Mouse (Mus musculus): ENCODE results near the gene Lamc3.

DNA sequence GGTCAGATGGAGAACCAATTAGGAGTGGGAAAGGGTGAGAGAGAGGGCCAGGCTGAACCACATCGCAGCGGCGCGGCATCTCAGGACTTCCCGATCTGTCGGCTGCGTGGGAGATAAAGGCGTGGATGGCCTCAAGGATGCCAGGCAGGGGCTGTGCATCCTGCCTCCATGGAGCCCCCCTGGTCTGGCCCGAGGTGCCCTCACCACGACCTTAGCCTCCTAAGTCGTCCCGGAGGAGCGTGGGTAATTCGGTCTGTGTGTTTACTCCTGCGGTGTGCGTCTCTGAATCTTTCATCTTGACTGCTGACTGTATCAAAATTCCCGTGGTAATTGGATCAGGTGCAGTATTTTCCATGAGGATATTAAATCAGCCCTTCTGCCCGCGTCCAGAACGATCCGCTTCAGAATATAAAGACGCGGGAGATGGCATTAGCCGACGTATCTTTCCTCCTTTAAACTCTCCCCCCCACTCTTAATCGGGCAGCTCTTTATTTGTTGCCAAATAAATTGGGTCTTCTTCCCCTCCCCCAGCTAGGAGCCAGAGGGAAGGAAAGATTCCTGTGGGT lies 12.7 kb upstream of the Lamc3 start:
- TF ChIP-seq CTCF (IDR thresholded peaks at IDR 0.05; ENCODE audit: control insufficient read depth, insufficient read depth, insufficient read length) (no peak), MAX (IDR thresholded peaks at IDR 0.05) (no peak), MYOD1 (IDR thresholded peaks at IDR 0.05; ENCODE audit: control insufficient read depth, insufficient read length, low read depth) (no peak), USF1 (IDR thresholded peaks at IDR 0.05; ENCODE audit: low read depth) (no peak)

All from C2C12 (cell line).